Mouse (Mus musculus) lung, postnatal 0 days (tissue): ENCODE measurements at regions not wholly inside any gene's neighbourhood (a gene's known extent, or its start where the extent isn't known, plus 50 kb on each side); places are given as distances from the start of the nearest gene placed in this dataset.

Source experiments
- CTCF ChIP-seq: IDR thresholded peaks from 2 replicates; pipeline ENCODE4 v1.5.1; 2016; ENCODE audit warnings: antibody characterized with exemption, mild to moderate bottlenecking
- EP300 ChIP-seq: IDR thresholded peaks from 2 replicates; pipeline ENCODE4 v1.6.1; 2016; ENCODE audit warnings: antibody characterized with exemption, mild to moderate bottlenecking, control low read depth

DNA sequence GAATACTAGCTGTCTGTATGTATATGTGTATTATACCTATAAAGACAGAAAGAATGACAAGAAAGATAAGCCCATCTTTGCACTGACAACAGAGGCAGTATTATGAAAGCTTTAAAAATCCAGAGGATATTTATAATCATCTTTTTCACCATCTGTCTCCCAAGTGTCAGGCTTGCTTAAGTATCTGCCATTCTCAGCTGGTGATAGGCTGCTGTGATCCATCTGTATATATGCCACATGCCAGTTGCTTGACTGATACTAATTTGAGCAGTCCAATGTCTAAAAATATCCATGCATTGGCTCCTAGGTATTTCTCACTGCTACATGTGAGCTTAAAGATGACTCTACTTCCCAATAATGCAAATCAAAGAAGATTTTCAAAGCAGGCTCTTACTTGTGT is 950.3 kb downstream of the Pla2g4a start:
- TF ChIP-seq CTCF, result no peak
- TF ChIP-seq EP300, result no peak
